Mouse (Mus musculus): ENCODE measurements around the gene Mfsd5. TPM values are rescaled to one million over a fixed set of nuclear protein-coding genes. Genes with fewer than 3 reads are reported as not detected.

The Mfsd5 gene
- total RNA-seq (2021), result 10 to 100 TPM; 29.0 to 29.4 TPM
- long read RNA-seq, experiment 1, transcript Mfsd5-201 (2 exons, 1,754 nt), result major isoform, 58 of 111 reads
- long read RNA-seq, experiment 1, partial matches to known transcripts, result 0 of 111 reads
- long read RNA-seq, experiment 1, other reads (novel, unspliced or antisense), result 53 of 111 reads
- long read RNA-seq, experiment 2, transcript Mfsd5-201 (2 exons, 1,754 nt), result major isoform, 25 of 47 reads
- long read RNA-seq, experiment 2, partial matches to known transcripts, result 0 of 47 reads
- long read RNA-seq, experiment 2, other reads (novel, unspliced or antisense), result 22 of 47 reads

DNA sequence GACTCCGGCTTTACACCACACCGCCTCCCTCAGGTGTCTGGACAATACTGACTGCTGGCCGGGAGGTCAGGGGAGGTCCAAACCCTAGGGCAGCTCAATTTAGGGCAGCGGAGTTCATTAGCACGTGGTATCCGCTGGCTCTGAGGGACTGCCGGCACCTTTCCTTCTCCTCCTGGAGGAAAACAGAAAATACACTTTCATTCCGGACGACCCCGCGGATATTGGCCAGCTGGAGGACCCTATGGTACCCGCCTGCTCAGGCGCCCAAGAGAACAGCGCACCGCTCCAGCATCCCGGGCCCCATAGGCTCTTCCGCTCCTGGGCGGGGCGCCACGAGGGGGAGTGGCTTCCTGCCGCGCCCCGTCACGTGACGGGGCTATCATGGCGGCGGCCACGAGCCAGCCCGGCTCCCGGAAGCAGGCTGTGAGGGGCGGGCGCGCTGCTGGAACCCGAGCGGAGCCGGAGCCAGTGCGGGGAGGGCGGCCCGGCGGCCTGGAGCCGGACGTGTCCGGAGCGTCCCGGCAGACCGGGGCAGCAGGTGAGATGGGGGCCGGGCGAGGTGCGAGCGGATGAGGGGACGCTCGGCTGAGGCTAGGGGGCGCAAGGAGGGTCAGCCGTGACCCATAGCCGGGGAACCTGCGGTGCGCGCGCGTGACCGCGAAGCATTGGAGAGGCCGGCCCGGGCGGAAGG, at the start of gene Mfsd5:
Gene Mfsd5, plus strand, starts transcription at position 363 of the 691 bp plus-strand sequence.
- peak; percentile 96 for DNase-seq

- DNase-seq, result no peak
Measured at GRCm38 (mm10) chr15:102230408-102231321, 48.6 kb upstream of the Mfsd5 start.

- DNase-seq, result no peak
Measured at GRCm38 (mm10) chr15:102231748-102232147, 47.5 kb upstream of the Mfsd5 start, which contains the start of gene Itgb7. TSS of gene Itgb7 (minus strand) at chr15:102231944.

- DNase-seq, result no peak
Measured at GRCm38 (mm10) chr15:102232764-102233163, 46.5 kb upstream of the Mfsd5 start.

- DNase-seq, result no peak
Measured at GRCm38 (mm10) chr15:102233896-102234295, 45.4 kb upstream of the Mfsd5 start.

DNA sequence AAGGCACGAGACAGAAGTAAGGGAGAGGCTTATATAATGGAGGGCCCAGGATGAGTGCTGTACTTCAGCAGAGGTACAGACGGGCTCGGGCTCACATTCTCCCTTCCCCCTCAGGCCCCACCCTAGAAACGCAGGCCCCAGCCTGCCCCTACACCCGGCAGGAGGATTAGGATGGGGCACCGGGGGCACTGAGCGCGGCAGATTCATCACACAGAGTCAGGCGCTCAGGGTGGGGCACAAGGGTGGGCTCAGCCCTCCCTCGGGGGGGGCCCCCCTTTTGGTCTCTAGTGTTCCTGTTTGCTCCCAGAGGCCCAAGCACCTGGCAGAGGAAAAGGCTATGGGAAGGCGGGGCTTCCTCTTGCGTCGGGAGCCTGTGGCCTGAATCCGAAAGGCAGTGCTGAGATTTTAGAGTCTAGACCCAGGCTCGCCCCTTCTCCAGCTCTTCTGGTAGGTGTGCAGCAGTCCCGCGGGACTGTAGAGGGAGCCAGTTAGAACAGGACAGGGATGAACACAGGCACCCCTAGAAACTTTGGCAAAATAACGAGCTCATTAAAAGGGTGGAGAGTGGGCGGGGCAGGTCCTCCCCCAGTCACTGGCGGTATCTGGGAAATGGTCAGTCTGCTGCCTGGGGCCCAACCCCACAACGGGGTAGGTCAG, 43.8 kb upstream of the Mfsd5 start:
- DNase-seq, result no peak

GRCm38 (mm10) chr15:102238543-102239259, 40.6 kb upstream of the Mfsd5 start:
- DNase-seq, result no peak

DNA sequence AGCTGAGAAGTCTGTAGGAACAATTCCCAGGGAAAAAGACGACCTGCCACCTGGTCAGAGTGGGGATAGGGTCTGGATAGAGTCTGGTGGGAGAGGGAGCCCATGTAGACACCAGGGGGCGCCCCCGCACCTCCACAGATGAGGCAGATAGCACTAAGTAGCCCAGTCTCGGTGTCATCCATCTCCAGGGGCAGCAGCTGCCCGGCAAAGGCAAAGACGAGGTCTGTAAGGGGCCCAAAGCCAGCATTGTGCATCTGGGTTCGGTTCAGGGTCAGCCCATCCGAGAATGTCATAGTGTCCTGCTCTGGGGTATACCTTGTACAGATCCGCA, 40.0 kb upstream of the Mfsd5 start:
- DNase-seq, result peak; percentile 89

- DNase-seq, result no peak
Measured at GRCm38 (mm10) chr15:102239851-102240250, 39.4 kb upstream of the Mfsd5 start.

- DNase-seq, result peak; percentile 54
Measured at GRCm38 (mm10) chr15:102240607-102241006, 38.6 kb upstream of the Mfsd5 start.

- no peak for DNase-seq
Measured at GRCm38 (mm10) chr15:102242404-102243228, 36.6 kb upstream of the Mfsd5 start.

- DNase-seq, result peak; percentile 79
Measured at GRCm38 (mm10) chr15:102243229-102244190, 35.7 kb upstream of the Mfsd5 start.

- no peak for DNase-seq
Measured at GRCm38 (mm10) chr15:102244306-102245191, 34.7 kb upstream of the Mfsd5 start.

DNA sequence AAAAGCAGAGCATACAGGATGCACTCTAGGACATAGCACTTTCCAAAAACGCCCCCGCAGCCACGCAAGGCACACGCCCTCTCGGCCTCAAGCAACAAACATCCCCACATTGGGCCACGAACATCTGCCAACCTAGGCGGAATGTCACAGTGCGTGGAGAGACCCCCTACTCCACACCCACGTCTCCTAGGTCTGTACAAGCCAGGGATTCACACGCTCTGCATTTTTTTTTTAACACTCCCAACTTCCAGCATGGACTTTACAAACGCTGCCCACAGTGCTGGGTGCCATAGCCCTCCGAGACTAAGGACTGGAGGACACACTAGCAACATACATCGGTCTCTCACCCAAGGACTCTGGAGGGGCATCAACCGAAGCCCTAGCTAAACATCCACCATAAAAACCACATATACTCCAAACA, 33.8 kb upstream of the Mfsd5 start:
- no peak for DNase-seq

- peak; percentile 81 for DNase-seq
Measured at GRCm38 (mm10) chr15:102245891-102246741, 33.1 kb upstream of the Mfsd5 start.

DNA sequence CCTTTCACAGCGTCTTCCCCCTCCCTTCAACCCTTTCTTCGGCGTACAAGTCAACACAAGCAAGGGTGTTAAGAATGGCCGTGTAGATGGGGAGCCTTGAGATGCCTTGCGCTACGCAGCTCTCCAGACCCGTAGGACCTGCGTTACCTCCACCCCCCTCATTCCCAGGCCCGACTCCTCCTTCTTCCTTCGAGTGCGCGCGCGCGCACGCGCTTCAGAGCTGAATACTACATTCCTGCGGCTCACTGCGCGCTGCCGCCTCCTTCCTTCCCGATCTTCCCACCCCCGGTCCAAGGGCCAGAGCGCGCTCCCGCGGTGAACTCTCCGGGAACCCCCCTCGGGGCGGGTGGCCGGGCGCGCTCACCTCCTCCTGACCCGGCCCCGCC, 32.4 kb upstream of the Mfsd5 start:
- DNase-seq, result peak; percentile 95

Data from adrenal gland, postnatal 10 days (tissue).